Comparison of ENCODE assay signal across 7 mouse cellular contexts in the genomic region with DNA sequence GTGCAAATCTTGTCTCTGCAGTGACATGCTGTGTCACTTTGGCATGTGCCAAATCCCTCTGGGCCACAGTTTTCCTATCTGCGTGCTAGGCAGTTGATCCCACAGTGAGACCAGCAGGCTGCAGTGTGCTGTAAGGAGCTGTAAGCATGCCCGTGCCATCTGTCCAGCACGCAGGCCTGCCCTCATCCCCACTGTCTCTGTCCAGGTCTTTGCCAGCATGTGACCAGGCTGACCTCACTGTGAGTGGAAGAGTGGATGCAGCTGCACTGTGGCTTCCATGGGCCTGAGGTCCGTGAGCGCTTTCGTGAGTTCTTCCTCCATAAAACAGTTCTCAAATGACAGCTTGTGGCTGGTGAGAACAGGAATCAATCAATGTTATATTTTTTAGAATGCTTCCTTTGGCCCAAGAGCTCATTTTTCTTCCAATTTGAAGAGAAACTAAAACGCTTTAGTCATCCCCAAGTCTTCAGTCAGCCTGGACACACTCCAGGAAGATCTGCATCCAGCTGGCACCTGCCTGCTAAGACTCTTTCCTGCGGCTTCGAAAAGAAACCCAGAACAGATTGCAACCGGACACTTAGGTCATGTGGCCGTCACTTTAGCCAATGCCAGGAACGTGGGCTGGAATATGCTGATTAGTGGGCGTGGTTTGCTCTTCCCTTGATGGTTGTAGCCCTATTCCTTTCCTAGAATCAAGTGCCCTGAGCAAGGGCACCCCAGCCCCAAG. TPM values are rescaled to one million over a fixed set of nuclear protein-coding genes. Genes with fewer than 3 reads are reported as not detected.
A peak's percentile ranks its signal among the peaks of the same experiment; 100 is the strongest.
DNase-seq lines count a peak whose midpoint lies in the region; TF ChIP-seq lines count a peak whose summit lies in the region.

No protein-coding gene starts in this region.

- no peak for TF ChIP-seq CTCF in left cerebral cortex, adult 2 months (IDR thresholded peaks at IDR 0.05)

- H3K4me3 ChIP-seq in left cerebral cortex, adult 2 months: no peak overlapping the region

- peak; percentile 54 for DNase-seq in adrenal gland, postnatal 25 days
- peak; percentile 93 for DNase-seq in embryo, embryonic 11 days
- peak; percentile 79 for DNase-seq in gastrocnemius, postnatal 25 days
- DNase-seq in hindlimb bud, embryonic 11.5 days (ENCODE audit: extremely low spot score, low read depth, low spot score): peak; percentile 81
- DNase-seq in left cerebral cortex, adult 2 months (ENCODE audit: extremely low spot score in 1 of 2, low spot score in 2 of 2): peak; percentile 62 to 78
- peak; percentile 81 for DNase-seq in lung, postnatal 36 days
- peak; percentile 69 to 76 for DNase-seq in right cerebral cortex, postnatal 36 days (ENCODE audit: low spot score in 2 of 2)

- intact Hi-C loops in left cerebral cortex, adult 2 months (cut with DNase I): loop anchor here (5.0 to 10.0 kb wide), 4 partner anchors 82 to 390 kb away; a partner anchor contains a TSS

- peak overlapping the region; percentile 86 for H3K27ac ChIP-seq in left cerebral cortex, adult 2 months

RNA-seq across cellular contexts. Expression of a gene that starts 46.1 kb away (rescaled TPM):
- 68.9 and 74.1 TPM in 2 replicates for total RNA-seq in adrenal gland, postnatal 25 days (2021)
- total RNA-seq in gastrocnemius, postnatal 25 days (2021): 10 to 100 TPM; 23.0 to 25.0 TPM
- 100 to 1,000 TPM; 108 to 118 TPM for total RNA-seq in left cerebral cortex, adult 2 months (2021)
